1 mouse cellular context compared by ENCODE assay signal in the genomic region with DNA sequence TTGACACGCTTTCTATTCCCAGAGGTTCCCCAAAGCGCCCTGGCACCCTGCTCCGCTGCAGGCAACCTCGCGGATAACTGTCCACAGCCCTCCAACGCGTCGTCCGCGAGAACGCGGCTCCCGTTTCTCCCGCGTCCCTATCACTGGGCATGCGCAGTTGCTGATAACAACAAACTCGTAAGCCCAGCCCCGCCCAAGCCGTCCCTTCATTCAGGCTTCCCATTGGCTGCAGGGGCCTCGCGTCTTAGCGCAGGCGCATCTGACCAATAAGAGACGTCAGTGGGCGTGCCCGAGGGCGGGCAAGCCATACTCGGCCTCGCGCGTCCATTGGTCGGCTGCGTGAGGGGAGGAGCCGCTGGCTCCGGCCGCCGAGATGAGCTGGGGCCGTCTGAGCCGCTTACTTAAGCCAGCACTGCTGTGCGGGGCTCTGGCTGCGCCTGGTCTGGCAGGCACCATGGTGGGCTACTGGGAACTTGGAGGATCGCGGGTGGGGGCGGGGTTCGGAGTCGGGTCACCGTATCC.
TF ChIP-seq lines count a peak whose summit lies in the region.

No protein-coding gene starts in this region.

TF ChIP-seq in ES-E14, 5 proteins besides CTCF, POLR2A, EP300 and RAD21 (continued from another document):
- TF ChIP-seq CHD2 (IDR thresholded peaks at IDR 0.05; ENCODE audit: low read depth, low read length), result peak; percentile 10; the same call in 1 of the 2 replicates
- TF ChIP-seq HCFC1 (IDR thresholded peaks at IDR 0.05; ENCODE audit: borderline replicate concordance, insufficient read depth, low read length), result no peak
- TF ChIP-seq ZC3H11A (IDR thresholded peaks at IDR 0.05; ENCODE audit: borderline replicate concordance, low read depth, low read length), result no peak
